Mouse (Mus musculus) liver, embryonic 12.5 days (tissue): Measurements from ENCODE around the gene Antxr2. TPM values are rescaled to one million over a fixed set of nuclear protein-coding genes. Genes with fewer than 3 reads are reported as not detected.
A peak's percentile ranks its signal among the peaks of the same experiment; 100 is the strongest.

Experiments
- ATAC-seq: fragments of 200-750 bp; cut with Nextera tagmentation; 2 replicates; pipeline ENCODE4 v1.8.0; 2017; ENCODE audit warnings: moderate number of reproducible peaks, mild to moderate bottlenecking, moderate library complexity
- H3K27ac ChIP-seq: fragments of 300-500 bp; sonication (generic); 2 replicates; pipeline ENCODE4 v1.5.1; 2016; ENCODE audit warnings: mild to moderate bottlenecking
- H3K27me3 ChIP-seq: fragments of 300-500 bp; sonication (generic); replicated peaks from 2 replicates; pipeline ENCODE4 v1.6.1; 2016; ENCODE audit warnings: mild to moderate bottlenecking, moderate library complexity
- H3K36me3 ChIP-seq: fragments of 300-500 bp; sonication (generic); 2 replicates; pipeline ENCODE4 v1.6.1; 2016; ENCODE audit warnings: mild to moderate bottlenecking, moderate library complexity
- H3K4me1 ChIP-seq: fragments of 300-500 bp; sonication (generic); 2 replicates; pipeline ENCODE4 v1.6.1; 2016
- H3K4me2 ChIP-seq: fragments of 300-500 bp; sonication (generic); 2 replicates; pipeline ENCODE4 v1.6.1; 2016; ENCODE audit warnings: mild to moderate bottlenecking, moderate library complexity
- H3K4me3 ChIP-seq: fragments of 300-500 bp; sonication (generic); 2 replicates; pipeline ENCODE4 v1.5.1; 2016; ENCODE audit warnings: mild to moderate bottlenecking, moderate library complexity
- H3K9ac ChIP-seq: fragments of 300-500 bp; sonication (generic); 2 replicates; pipeline ENCODE4 v1.6.1; 2016; ENCODE audit warnings: mild to moderate bottlenecking, moderate library complexity
- H3K9me3 ChIP-seq: fragments of 300-500 bp; sonication (generic); replicated peaks from 2 replicates; pipeline ENCODE4 v1.6.1; 2016; ENCODE audit warnings: mild to moderate bottlenecking, moderate library complexity
- WGBS: fragments of 180-500 bp; shearing (Covaris S2); methylation state at CpG from one replicate; pipeline ENCODE4 v1.1.7; 2016; ENCODE audit not compliant: insufficient replicate concordance; 5-methylcytosine and 5-hydroxymethylcytosine counted together
- polyA plus RNA-seq: library from polyadenylated mRNA; unstranded; fragments of >200 nt; fragmentation: Nextera tagmentation; extraction: Ambion mirVana; gene quantifications from 2 replicates; pipeline ENCODE4 v1.2.1, GENCODE M21; 2016

Gene Antxr2
- polyA plus RNA-seq, 1 experiment from 2014 or later = 5.4 TPM

GRCm38 (mm10) chr5:97851981-97852748, 178.7 kb downstream of the Antxr2 start:
- Histone ChIP-seq H3K36me3 (no peaks in the 10 kb centered on the region), H3K4me2 (no peak overlapping the region), H3K27me3 (no peaks in the 10 kb centered on the region), H3K4me3 (no peak overlapping the region), H3K4me1 (no peaks in the 10 kb centered on the region), H3K27ac (no peak overlapping the region), H3K9ac (no peak overlapping the region), H3K9me3 (no peaks in the 10 kb centered on the region)
- no peak for ATAC-seq
- 77% methylated on average over 5 of the region's 5 CpGs for WGBS

- H3K27me3 ChIP-seq = no peaks in the 10 kb centered on the region
- ATAC-seq = no peak
- no peaks in the 10 kb centered on the region for H3K36me3 ChIP-seq
- no peak overlapping the region for H3K4me3 ChIP-seq
- WGBS = 74% methylated on average over 10 of the region's 10 CpGs
- H3K9me3 ChIP-seq = no peaks in the 10 kb centered on the region
- H3K27ac ChIP-seq = no peak overlapping the region
- no peak overlapping the region for H3K9ac ChIP-seq
- no peak overlapping the region for H3K4me2 ChIP-seq
- H3K4me1 ChIP-seq = no peaks in the 10 kb centered on the region
Measured at GRCm38 (mm10) chr5:97847204-97847895, 183.5 kb downstream of the Antxr2 start.

GRCm38 (mm10) chr5:97846503-97846902, 184.3 kb downstream of the Antxr2 start:
- Histone ChIP-seq H3K9ac (no peak overlapping the region), H3K9me3 (no peaks in the 10 kb centered on the region), H3K4me1 (no peaks in the 10 kb centered on the region), H3K4me2 (no peak overlapping the region), H3K4me3 (no peak overlapping the region), H3K27me3 (no peaks in the 10 kb centered on the region), H3K27ac (no peak overlapping the region), H3K36me3 (no peaks in the 10 kb centered on the region)
- ATAC-seq = no peak
- 77% methylated on average over 2 of the region's 2 CpGs for WGBS

- H3K36me3 ChIP-seq = no peaks in the 10 kb centered on the region
- ATAC-seq = no peak
- no peak overlapping the region for H3K4me2 ChIP-seq
- 18% methylated on average over 1 of the region's 1 CpGs for WGBS
- no peak overlapping the region for H3K27ac ChIP-seq
- H3K9me3 ChIP-seq = no peaks in the 10 kb centered on the region
- no peaks in the 10 kb centered on the region for H3K4me1 ChIP-seq
- no peak overlapping the region for H3K9ac ChIP-seq
- H3K4me3 ChIP-seq = no peak overlapping the region
- no peaks in the 10 kb centered on the region for H3K27me3 ChIP-seq
Measured at GRCm38 (mm10) chr5:97842016-97842415, 188.8 kb downstream of the Antxr2 start.

- Histone ChIP-seq H3K4me3 (no peak overlapping the region), H3K9ac (no peak overlapping the region), H3K4me2 (no peak overlapping the region), H3K27ac (no peak overlapping the region), H3K9me3 (no peaks in the 10 kb centered on the region), H3K4me1 (no peaks in the 10 kb centered on the region), H3K36me3 (no peaks in the 10 kb centered on the region), H3K27me3 (no peaks in the 10 kb centered on the region)
- no peak for ATAC-seq
Measured at GRCm38 (mm10) chr5:97839924-97840279, 190.9 kb downstream of the Antxr2 start.

GRCm38 (mm10) chr5:97839271-97839923, 191.4 kb downstream of the Antxr2 start:
- Histone ChIP-seq H3K9ac (no peak overlapping the region), H3K4me2 (no peak overlapping the region), H3K4me3 (no peak overlapping the region), H3K4me1 (no peaks in the 10 kb centered on the region), H3K27me3 (no peaks in the 10 kb centered on the region), H3K36me3 (no peaks in the 10 kb centered on the region), H3K9me3 (no peaks in the 10 kb centered on the region), H3K27ac (no peak overlapping the region)
- no peak for ATAC-seq
- 64% methylated on average over 3 of the region's 3 CpGs for WGBS

- 75% methylated on average over 2 of the region's 2 CpGs for WGBS
Measured at GRCm38 (mm10) chr5:97837333-97837732, 193.5 kb downstream of the Antxr2 start.

GRCm38 (mm10) chr5:97835418-97835817, 195.4 kb downstream of the Antxr2 start:
- Histone ChIP-seq H3K27ac (no peak overlapping the region), H3K4me2 (no peak overlapping the region), H3K36me3 (no peaks in the 10 kb centered on the region), H3K27me3 (no peaks in the 10 kb centered on the region), H3K9ac (no peak overlapping the region), H3K9me3 (no peaks in the 10 kb centered on the region), H3K4me3 (no peak overlapping the region), H3K4me1 (no peaks in the 10 kb centered on the region)
- WGBS = 56% methylated on average over 2 of the region's 2 CpGs
- no peak for ATAC-seq

More at GRCm38 (mm10) chr5:97837333-97837732, 193.5 kb downstream of the Antxr2 start:
- Histone ChIP-seq H3K36me3 (no peaks in the 10 kb centered on the region), H3K9ac (no peak overlapping the region), H3K27me3 (no peaks in the 10 kb centered on the region), H3K4me1 (no peaks in the 10 kb centered on the region), H3K27ac (no peak overlapping the region), H3K4me2 (no peak overlapping the region), H3K9me3 (no peaks in the 10 kb centered on the region), H3K4me3 (no peak overlapping the region)
- ATAC-seq = no peak

- Histone ChIP-seq H3K27ac (no peak overlapping the region), H3K4me2 (no peak overlapping the region), H3K9me3 (no peaks in the 10 kb centered on the region), H3K9ac (no peak overlapping the region), H3K36me3 (no peaks in the 10 kb centered on the region), H3K4me1 (no peaks in the 10 kb centered on the region), H3K4me3 (no peak overlapping the region), H3K27me3 (no peaks in the 10 kb centered on the region)
- peak; percentile 80 for ATAC-seq
- 39% methylated on average over 1 of the region's 1 CpGs for WGBS
Measured at GRCm38 (mm10) chr5:97834770-97835169, 196.1 kb downstream of the Antxr2 start.

Other genes with a start within 250 kb of the Antxr2 start
- not detected in 2 replicates for gene Prdm8, start 136.2 kb upstream of the Antxr2 start, polyA plus RNA-seq
- gene Fgf5, start 223.1 kb upstream of the Antxr2 start, polyA plus RNA-seq = 0.33 and 0.83 TPM in 2 replicates